Mouse (Mus musculus) cerebellum, postnatal 36 days (tissue): ENCODE measurements around the gene Fastkd1.
"Not testable (repeated sequence)": the region's sequence is repeated elsewhere in the genome, so short reads cannot be mapped to it uniquely, and the experiment has no call there.

Source experiments
- DNase-seq, 2 experiments: peaks; one replicate each; pipeline ENCODE4 v3.0.0; 2021 to 2022; ENCODE audit warnings: mixed read lengths in 2 of 2

The Fastkd1 gene

GRCm38 (mm10) chr2:69668414-69668813, 44.9 kb downstream of the Fastkd1 start:
- DNase-seq, result no peak

GRCm38 (mm10) chr2:69667656-69668055, 45.7 kb downstream of the Fastkd1 start:
- DNase-seq, result no peak

- no peak for DNase-seq
Measured at GRCm38 (mm10) chr2:69663827-69664476, 49.4 kb downstream of the Fastkd1 start.

- no peak for DNase-seq
Measured at GRCm38 (mm10) chr2:69659326-69659725, 54.0 kb downstream of the Fastkd1 start.

GRCm38 (mm10) chr2:69649716-69650115, 63.6 kb downstream of the Fastkd1 start:
- DNase-seq, result no peak

- DNase-seq, result peak; percentile 96 to 97
Measured at GRCm38 (mm10) chr2:69646726-69647490, 66.4 kb downstream of the Fastkd1 start, which contains the start of gene Bbs5. Gene Bbs5, plus strand, starts transcription at chr2:69647171.

- no peak for DNase-seq
Measured at GRCm38 (mm10) chr2:69644968-69645617, 68.2 kb downstream of the Fastkd1 start.

- DNase-seq, result peak; percentile 20 to 33
Measured at GRCm38 (mm10) chr2:69640100-69640499, 73.2 kb downstream of the Fastkd1 start.

- DNase-seq, result not testable (repeated sequence)
Measured at GRCm38 (mm10) chr2:69637989-69638388, 75.3 kb downstream of the Fastkd1 start.
